Mouse (Mus musculus) ES-CJ7 (cell line): ENCODE measurements around the gene Smim11.

Experiments used
- DNase-seq: peaks from one replicate; pipeline ENCODE4 v3.0.0; 2011; ENCODE audit warnings: low read depth, low spot score

Gene Smim11

GRCm38 (mm10) chr16:92360711-92361110 lies 59.6 kb downstream of the Smim11 start:
- DNase-seq, result no peak
